Mouse (Mus musculus) left cerebral cortex, adult 8-10 months (tissue): ENCODE measurements around the gene Timm17b. TPM values are rescaled to one million over a fixed set of nuclear protein-coding genes. Genes with fewer than 3 reads are reported as not detected.
A peak's percentile ranks its signal among the peaks of the same experiment; 100 is the strongest.

ENCODE experiments used
- DNase-seq, 2 experiments: peaks; one replicate each; pipeline ENCODE4 v3.0.0; 2022; ENCODE audit warnings: low spot score in 2 of 2
- total RNA-seq, 4 experiments: library from RNA; stranded (reverse); gene quantifications; 2 replicates each; pipeline ENCODE4 v1.2.4; 2022

Timm17b gene
- total RNA-seq, 4 experiments from 2014 or later: 22.9 to 33.3 (median 29.3) TPM

- peak in 1 of 2 experiments; percentile 36 for DNase-seq
These were observed 20.6 kb downstream of the Timm17b start, which contains the start of gene Pcsk1n for GRCm38 (mm10) chrX:7919601-7920383. Pcsk1n (plus strand) TSS chrX:7919822.

- DNase-seq: no peak
These were observed 22.9 kb downstream of the Timm17b start for GRCm38 (mm10) chrX:7922032-7922431.

GRCm38 (mm10) chrX:7926266-7926665 lies 27.1 kb downstream of the Timm17b start:
- no peak for DNase-seq

GRCm38 (mm10) chrX:7927116-7927515 lies 28.0 kb downstream of the Timm17b start:
- DNase-seq: no peak

- DNase-seq: no peak
These were observed 29.2 kb downstream of the Timm17b start, which contains the start of gene Eras for GRCm38 (mm10) chrX:7928270-7928790. Eras (minus strand) TSS chrX:7928607.

- DNase-seq: no peak
These were observed 37.7 kb downstream of the Timm17b start for GRCm38 (mm10) chrX:7936874-7937273.

GRCm38 (mm10) chrX:7937667-7938066 lies 38.5 kb downstream of the Timm17b start:
- no peak for DNase-seq

- DNase-seq: no peak
These were observed 46.5 kb downstream of the Timm17b start for GRCm38 (mm10) chrX:7945618-7946017.

GRCm38 (mm10) chrX:7947108-7947899 lies 48.1 kb downstream of the Timm17b start, which contains the start of gene Hdac6:
Hdac6 (minus strand) TSS chrX:7947889.
- DNase-seq: no peak

- peak; percentile 76 to 97 for DNase-seq
These were observed 48.8 kb downstream of the Timm17b start for GRCm38 (mm10) chrX:7947900-7948492.

- DNase-seq: no peak
These were observed 50.9 kb downstream of the Timm17b start for GRCm38 (mm10) chrX:7950091-7950490.

Other genes with a start within 250 kb of the Timm17b start
- gene Prickle3, start 242.1 kb upstream of the Timm17b start, total RNA-seq: 1 to 10 TPM; 1.7 to 2.9 (median 2.6) TPM
- gene Plp2, start 228.0 kb upstream of the Timm17b start, total RNA-seq: 10 to 100 TPM in 2 of 4 experiments, 1 to 10 TPM in 2; 6.3 to 11.0 (median 10.2) TPM
- gene Magix, start 218.1 kb upstream of the Timm17b start, total RNA-seq: under 1 TPM in 3 of 4 experiments, not detected in 1; 0.26 to 0.46 (median 0.26) TPM
- 10 to 100 TPM; 32.9 to 36.4 (median 33.5) TPM for gene Gpkow, start 202.2 kb upstream of the Timm17b start, total RNA-seq
- 10 to 100 TPM; 59.1 to 71.0 (median 67.8) TPM for gene Wdr45, start 185.0 kb upstream of the Timm17b start, total RNA-seq
- gene Gm45208, start 177.1 kb upstream of the Timm17b start, total RNA-seq: under 1 TPM in 1 of 4 experiments, not detected in 3; 0.74 TPM
- gene Praf2, start 170.9 kb upstream of the Timm17b start, total RNA-seq: 100 to 1,000 TPM in 3 of 4 experiments, 10 to 100 TPM in 1; 93.3 to 107 (median 103) TPM
- 10 to 100 TPM; 15.7 to 26.0 (median 17.6) TPM for gene Ccdc120, start 148.5 kb upstream of the Timm17b start, total RNA-seq
- gene Tfe3, start 136.8 kb upstream of the Timm17b start, total RNA-seq: 10 to 100 TPM; 34.5 to 36.0 (median 35.1) TPM
- 100 to 1,000 TPM; 106 to 111 (median 107) TPM for gene Gripap1, start 109.6 kb upstream of the Timm17b start, total RNA-seq
- gene Kcnd1, start 77.1 kb upstream of the Timm17b start, total RNA-seq: 10 to 100 TPM in 3 of 4 experiments, 1 to 10 TPM in 1; 7.6 to 10.9 (median 10.4) TPM
- 10 to 100 TPM; 76.2 to 84.7 (median 78.7) TPM for gene Otud5, start 58.0 kb upstream of the Timm17b start, total RNA-seq
- 10 to 100 TPM; 45.5 to 49.9 (median 46.2) TPM for gene Pim2, start 21.1 kb upstream of the Timm17b start, total RNA-seq
- gene Slc35a2, start 15.3 kb upstream of the Timm17b start, total RNA-seq: 10 to 100 TPM; 28.2 to 47.5 (median 42.3) TPM
- gene Pqbp1, start 88 bp upstream of the Timm17b start, total RNA-seq: 10 to 100 TPM; 79.2 to 89.9 (median 84.2) TPM
- not detected for gene Gm10491, start 8.5 kb downstream of the Timm17b start, total RNA-seq
- gene Gm10490, start 10.2 kb downstream of the Timm17b start, total RNA-seq: 1 to 10 TPM in 1 of 4 experiments, not detected in 3; 1.4 TPM
- 100 to 1,000 TPM; 412 to 461 (median 441) TPM for gene Pcsk1n, start 20.5 kb downstream of the Timm17b start, total RNA-seq
- gene Eras, start 29.2 kb downstream of the Timm17b start, total RNA-seq: not detected
- gene Hdac6, start 48.5 kb downstream of the Timm17b start, total RNA-seq: 10 to 100 TPM; 45.1 to 52.4 (median 46.9) TPM
- not detected for gene Gata1, start 78.7 kb downstream of the Timm17b start, total RNA-seq
- 1 to 10 TPM in 2 of 4 experiments, under 1 TPM in 1, not detected in 1; 0.63 to 1.2 (median 1.1) TPM for gene Glod5, start 119.1 kb downstream of the Timm17b start, total RNA-seq
- gene Suv39h1, start 175.4 kb downstream of the Timm17b start, total RNA-seq: 10 to 100 TPM; 24.7 to 27.5 (median 26.6) TPM
- gene Was, start 191.1 kb downstream of the Timm17b start, total RNA-seq: 1 to 10 TPM in 3 of 4 experiments, under 1 TPM in 1; 0.82 to 3.6 (median 2.0) TPM
- 100 to 1,000 TPM; 176 to 202 (median 193) TPM for gene Wdr13, start 233.5 kb downstream of the Timm17b start, total RNA-seq
- 100 to 1,000 TPM; 134 to 198 (median 155) TPM for gene Rbm3, start 246.5 kb downstream of the Timm17b start, total RNA-seq